Mouse (Mus musculus) large intestine, adult 2 months (tissue): ENCODE measurements at regions not wholly inside any gene's neighbourhood (a gene's known extent, or its start where the extent isn't known, plus 50 kb on each side); places are given as distances from the start of the nearest gene placed in this dataset.

Experiments
- DNase-seq: peaks from one replicate; pipeline ENCODE4 v3.0.0-alpha.2; 2012; ENCODE audit warnings: low read depth, low spot score
- WGBS: fragments of 180-500 bp; shearing (Covaris S2); methylation state at CpG from one replicate; pipeline ENCODE4 v1.1.7; 2018; 5-methylcytosine and 5-hydroxymethylcytosine counted together

DNA sequence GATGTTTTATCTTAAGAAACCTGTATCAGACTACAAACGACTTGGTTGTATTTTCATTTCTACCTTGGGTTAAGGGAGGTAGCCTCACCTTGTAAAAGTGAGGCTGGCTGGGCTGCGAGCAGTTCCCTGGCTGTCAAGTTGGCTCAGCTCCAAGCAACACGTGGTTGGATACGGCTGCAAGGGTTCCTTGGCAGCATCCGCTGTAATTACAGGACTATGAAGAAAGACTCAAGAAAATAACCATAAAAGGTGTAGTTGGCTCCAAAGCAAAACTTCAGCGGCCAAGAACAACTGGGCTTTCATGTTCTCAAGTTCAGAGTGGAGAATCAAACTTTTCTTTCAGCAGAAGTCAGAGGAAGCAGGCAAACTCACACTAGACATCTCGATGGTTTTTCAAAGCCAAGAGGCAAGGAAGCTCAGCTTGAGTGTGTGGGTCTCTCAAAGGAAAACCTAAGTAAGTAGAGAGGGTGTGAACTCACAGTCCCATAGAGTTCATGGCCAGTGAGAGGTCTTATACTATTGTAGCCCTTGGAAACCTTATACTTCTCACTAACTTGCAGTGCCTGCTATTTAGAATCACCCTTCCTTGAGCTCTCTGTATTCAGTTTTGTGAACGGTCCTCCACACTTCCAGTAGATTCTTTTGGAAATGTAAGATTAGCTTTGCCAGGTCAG lies 676.1 kb downstream of the Egfem1 start:
- peak; percentile 48 for DNase-seq
- WGBS, result 21% methylated on average over 8 of the region's 8 CpGs
